Mouse (Mus musculus): ENCODE measurements around the gene Vrk1.

DNA sequence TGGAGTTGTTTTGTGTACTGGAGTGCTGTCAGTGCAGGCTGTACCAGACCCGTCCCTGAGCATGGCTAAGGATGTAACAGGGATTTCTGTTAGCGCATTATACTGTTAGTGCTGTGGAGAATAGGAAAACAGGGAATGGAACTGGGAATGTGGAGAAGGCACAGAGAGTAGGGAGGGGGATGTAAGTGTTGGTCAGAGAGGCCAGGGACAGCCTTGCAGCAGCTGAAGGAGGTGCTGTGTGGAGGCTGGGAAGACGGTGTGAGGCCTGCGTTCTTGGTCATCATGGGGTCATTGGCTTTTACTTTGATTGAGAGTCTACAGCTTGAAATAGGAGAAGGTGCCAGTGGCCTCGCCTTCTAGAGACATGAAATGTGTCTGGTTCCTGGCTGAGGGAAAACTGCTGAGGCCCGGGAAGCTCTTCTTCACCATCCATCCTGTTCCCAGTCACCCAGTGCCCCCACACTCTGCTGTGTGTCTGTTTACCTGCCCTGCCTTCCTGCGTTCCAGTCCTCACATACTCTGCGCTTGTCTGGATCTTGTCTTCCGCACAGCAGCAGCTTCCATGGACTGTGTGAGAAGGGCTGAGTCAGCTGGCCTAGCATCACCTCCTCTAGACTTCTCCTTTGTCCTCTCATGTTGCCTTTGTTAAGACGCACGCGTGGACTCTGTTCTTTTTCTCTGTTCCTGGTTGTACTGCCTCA lies 50.0 kb downstream of the Vrk1 start:
- TF ChIP-seq CTCF (IDR thresholded peaks at IDR 0.05; ENCODE audit: borderline replicate concordance, control insufficient read depth, extremely low read depth, insufficient read depth, low read length, poor library complexity): no peak
- no peak for TF ChIP-seq POLR2A (IDR thresholded peaks at IDR 0.05; ENCODE audit: control insufficient read depth, extremely low read depth, insufficient read depth, low read length, poor library complexity)

Measured in thymus, adult 2 months (tissue).